Mouse (Mus musculus) heart, adult 2 months (tissue): ENCODE measurements around the gene Chst10.

Experiments used
- CTCF ChIP-seq: fragments of 200-600 bp; IDR thresholded peaks from 2 replicates; pipeline ENCODE4 v1.8.1; 2022; ENCODE audit warnings: antibody characterized with exemption, mild to moderate bottlenecking, moderate library complexity
- EP300 ChIP-seq: fragments of 200-500 bp; IDR thresholded peaks from 2 replicates; pipeline ENCODE4 v1.6.1; 2011; ENCODE audit warnings: low read depth, low read length, control low read depth; ENCODE audit not compliant: insufficient read depth
- POLR2A ChIP-seq: fragments of 200-500 bp; IDR thresholded peaks from 2 replicates; pipeline ENCODE4 v1.6.1; 2011; ENCODE audit warnings: mild to moderate bottlenecking, low read depth, low read length, control low read depth; ENCODE audit not compliant: insufficient read depth

GRCm38 (mm10) chr1:38885956-38886355, 12.0 kb downstream of the Chst10 start:
- TF ChIP-seq POLR2A (no peak), CTCF (no peak), EP300 (no peak)
